Mouse (Mus musculus): ENCODE results near the gene Olfr222. TPM values are rescaled to one million over a fixed set of nuclear protein-coding genes. Genes with fewer than 3 reads are reported as not detected.

Olfr222 gene
- polyA plus RNA-seq, 2 experiments: not detected

DNA sequence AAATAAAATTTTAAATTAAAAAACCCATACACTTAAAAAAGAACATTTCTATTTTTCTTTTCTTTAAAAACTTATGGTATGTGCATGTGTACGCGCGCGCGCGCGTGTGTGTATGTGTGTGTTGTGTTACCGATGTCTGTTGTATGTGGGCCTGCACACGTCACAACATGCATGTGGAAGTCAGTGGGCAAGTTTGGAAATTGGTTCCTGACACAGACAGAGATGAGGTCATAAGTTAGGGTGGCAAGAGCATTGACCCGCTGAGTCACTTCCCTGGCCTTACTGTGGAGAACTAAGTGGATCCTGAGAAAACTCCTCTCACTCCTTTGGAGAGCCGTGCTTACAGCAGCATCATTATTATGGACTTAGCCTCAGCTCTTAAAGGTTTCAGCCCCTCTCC, 21.9 kb downstream of the Olfr222 start:
- H3K27ac ChIP-seq: no peak overlapping the region
- H3K4me2 ChIP-seq (ENCODE audit: low read depth): no peak overlapping the region
- H3K4me3 ChIP-seq (ENCODE audit: insufficient read depth in 1 of 2, low read depth in 2 of 2, low read length in 2 of 2): no peak overlapping the region
- H3K9ac ChIP-seq (replicated peaks): no peak overlapping the region
- ATAC-seq (ENCODE audit: insufficient read depth): no peak
- 82% methylated on average over 11 of the region's 11 CpGs for WGBS (ENCODE audit: insufficient replicate concordance)
- TF ChIP-seq EP300 (IDR thresholded peaks at IDR 0.05; ENCODE audit: low read depth) (no peak), CTCF (IDR thresholded peaks at IDR 0.05; ENCODE audit: low read depth) (no peak)
- no peaks in the 10 kb centered on the region for H3K9me3 ChIP-seq (ENCODE audit: control insufficient read depth, low read length)
- no peaks in the 10 kb centered on the region for H3K27me3 ChIP-seq (ENCODE audit: control insufficient read depth, insufficient read depth, low read length)
- H3K4me1 ChIP-seq (replicated peaks; ENCODE audit: control insufficient read depth in 2 of 2, insufficient read depth in 2 of 2, low read length in 1 of 2): no peaks in the 10 kb centered on the region
- no peak for DNase-seq (ENCODE audit: low read depth in 3 of 3, low spot score in 3 of 3)
- H3K36me3 ChIP-seq (replicated peaks; ENCODE audit: control insufficient read depth, insufficient read depth, low read depth): no peaks in the 10 kb centered on the region

DNA sequence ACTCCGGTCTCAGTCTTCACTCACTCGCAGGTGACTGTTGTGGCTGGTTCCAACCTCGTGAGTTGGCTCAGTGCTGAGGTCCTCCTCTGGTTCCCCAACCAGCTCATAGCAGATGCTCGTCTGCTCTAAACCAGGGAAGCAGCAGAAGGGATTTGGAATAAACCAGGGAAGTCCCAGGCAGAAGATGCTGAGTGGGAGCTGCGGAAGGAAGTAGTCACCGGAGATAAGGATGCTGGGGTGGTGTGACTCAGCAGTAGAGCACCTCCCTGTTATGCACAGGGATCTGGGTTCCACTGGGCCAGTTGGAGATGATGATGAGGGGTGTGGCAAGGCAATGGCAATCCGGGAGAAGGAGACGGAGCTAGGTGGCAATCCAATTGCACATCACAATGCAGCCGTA, 32.0 kb downstream of the Olfr222 start:
- TF ChIP-seq CTCF (IDR thresholded peaks at IDR 0.05; ENCODE audit: low read depth) (no peak), EP300 (IDR thresholded peaks at IDR 0.05; ENCODE audit: low read depth) (no peak)
- no peaks in the 10 kb centered on the region for H3K27me3 ChIP-seq (ENCODE audit: control insufficient read depth, insufficient read depth, low read length)
- no peak overlapping the region for H3K4me3 ChIP-seq (ENCODE audit: insufficient read depth in 1 of 2, low read depth in 2 of 2, low read length in 2 of 2)
- no peak for ATAC-seq (ENCODE audit: insufficient read depth)
- H3K4me1 ChIP-seq (replicated peaks; ENCODE audit: control insufficient read depth in 2 of 2, insufficient read depth in 2 of 2, low read length in 1 of 2): peaks cover 0 to 16% of the 10 kb centered on the region in 2 experiments; a peak in 2 of 4 replicates
- H3K36me3 ChIP-seq (replicated peaks; ENCODE audit: control insufficient read depth, insufficient read depth, low read depth): no peaks in the 10 kb centered on the region
- no peak for DNase-seq (ENCODE audit: low read depth in 3 of 3, low spot score in 3 of 3)
- no peak overlapping the region for H3K4me2 ChIP-seq (ENCODE audit: low read depth)
- H3K9me3 ChIP-seq (ENCODE audit: control insufficient read depth, low read length): no peaks in the 10 kb centered on the region
- no peak overlapping the region for H3K9ac ChIP-seq (replicated peaks)
- no peak overlapping the region for H3K27ac ChIP-seq
- WGBS (ENCODE audit: insufficient replicate concordance): 62% methylated on average over 9 of the region's 9 CpGs

DNA sequence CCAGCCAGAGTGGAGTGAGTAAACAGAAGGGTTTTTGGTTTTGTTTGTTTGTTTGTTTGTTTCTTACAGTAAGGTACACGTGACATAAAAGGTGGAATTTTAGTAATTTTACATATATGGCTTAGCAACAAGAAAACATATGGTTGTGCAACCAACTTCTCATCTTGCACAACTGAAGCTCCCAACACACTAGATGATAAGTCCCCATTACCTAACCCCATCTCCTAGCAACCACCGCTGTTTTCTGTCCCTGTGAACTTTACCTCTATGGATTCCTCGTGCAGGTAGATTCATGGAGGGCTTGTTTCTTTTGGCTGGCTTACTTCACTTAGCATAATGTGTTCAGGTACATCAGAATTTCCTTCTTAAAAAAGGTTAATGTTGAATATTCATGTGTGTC, 32.7 kb downstream of the Olfr222 start:
- no peak for TF ChIP-seq EP300 (IDR thresholded peaks at IDR 0.05; ENCODE audit: low read depth)
- TF ChIP-seq CTCF (IDR thresholded peaks at IDR 0.05; ENCODE audit: low read depth): no peak
- 54% methylated on average over 3 of the region's 3 CpGs for WGBS (ENCODE audit: insufficient replicate concordance)
- Histone ChIP-seq H3K9ac (replicated peaks) (no peak overlapping the region), H3K4me2 (ENCODE audit: low read depth) (no peak overlapping the region), H3K4me3 (ENCODE audit: insufficient read depth in 1 of 2, low read depth in 2 of 2, low read length in 2 of 2) (no peak overlapping the region), H3K9me3 (ENCODE audit: control insufficient read depth, low read length) (no peaks in the 10 kb centered on the region), H3K36me3 (replicated peaks; ENCODE audit: control insufficient read depth, insufficient read depth, low read depth) (no peaks in the 10 kb centered on the region), H3K27ac (no peak overlapping the region), H3K4me1 (replicated peaks; ENCODE audit: control insufficient read depth in 2 of 2, insufficient read depth in 2 of 2, low read length in 1 of 2) (peaks cover 0 to 16% of the 10 kb centered on the region in 2 experiments; a peak in 2 of 4 replicates), H3K27me3 (ENCODE audit: control insufficient read depth, insufficient read depth, low read length) (no peaks in the 10 kb centered on the region)
- DNase-seq (ENCODE audit: low read depth in 3 of 3, low spot score in 3 of 3): peak in 2 of 3 experiments; percentile 24 to 29
- ATAC-seq (ENCODE audit: insufficient read depth): no peak

DNA sequence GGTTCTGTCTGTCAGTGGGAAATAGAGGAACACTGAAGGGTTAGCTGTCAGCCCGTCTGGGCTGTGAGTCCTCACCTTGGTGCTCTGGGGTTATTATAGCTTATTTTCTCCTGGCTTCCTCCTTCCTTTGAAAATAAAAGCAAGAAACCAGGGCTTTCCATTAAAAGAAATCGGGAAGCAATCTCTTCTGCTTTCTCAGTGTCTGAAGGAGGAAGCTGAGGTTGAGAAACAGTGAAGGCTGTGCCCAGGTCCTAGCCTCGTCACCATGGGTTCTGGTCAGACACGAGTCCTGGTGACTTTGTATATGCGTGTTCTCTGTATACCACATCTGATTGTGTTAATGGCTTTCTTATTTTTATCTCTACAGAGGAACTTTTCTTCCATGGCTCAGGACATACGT, 33.6 kb downstream of the Olfr222 start:
- no peak for DNase-seq (ENCODE audit: low read depth in 3 of 3, low spot score in 3 of 3)
- H3K27me3 ChIP-seq (ENCODE audit: control insufficient read depth, insufficient read depth, low read length): no peaks in the 10 kb centered on the region
- no peak for TF ChIP-seq CTCF (IDR thresholded peaks at IDR 0.05; ENCODE audit: low read depth)
- no peak for TF ChIP-seq EP300 (IDR thresholded peaks at IDR 0.05; ENCODE audit: low read depth)
- H3K27ac ChIP-seq: no peak overlapping the region
- H3K4me3 ChIP-seq (ENCODE audit: insufficient read depth in 1 of 2, low read depth in 2 of 2, low read length in 2 of 2): no peak overlapping the region
- no peak for ATAC-seq (ENCODE audit: insufficient read depth)
- H3K4me2 ChIP-seq (ENCODE audit: low read depth): no peak overlapping the region
- no peak overlapping the region for H3K9ac ChIP-seq (replicated peaks)
- 20% methylated on average over 6 of the region's 6 CpGs for WGBS (ENCODE audit: insufficient replicate concordance)
- peaks cover 0 to 16% of the 10 kb centered on the region in 2 experiments; a peak in 2 of 4 replicates for H3K4me1 ChIP-seq (replicated peaks; ENCODE audit: control insufficient read depth in 2 of 2, insufficient read depth in 2 of 2, low read length in 1 of 2)
- H3K36me3 ChIP-seq (replicated peaks; ENCODE audit: control insufficient read depth, insufficient read depth, low read depth): no peaks in the 10 kb centered on the region
- H3K9me3 ChIP-seq (ENCODE audit: control insufficient read depth, low read length): no peaks in the 10 kb centered on the region

DNA sequence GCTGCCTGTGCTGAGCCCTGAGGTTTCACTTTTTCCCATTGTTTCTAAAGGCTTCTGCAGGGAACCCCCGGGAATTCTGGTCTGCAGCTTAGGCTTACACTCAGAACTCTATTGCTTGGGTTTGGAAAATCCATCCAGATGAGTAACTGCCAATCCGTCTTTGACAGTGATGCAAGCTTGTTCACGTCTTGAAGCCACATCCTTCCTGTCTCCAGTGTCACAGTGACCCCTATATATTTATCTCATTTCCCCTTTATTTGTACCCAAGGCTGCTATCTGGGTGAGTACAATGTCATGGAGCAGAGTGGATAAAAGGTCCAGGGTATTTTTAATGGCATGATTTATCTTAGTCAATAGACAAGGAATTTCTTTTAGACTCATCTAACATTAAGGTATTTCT, 34.7 kb downstream of the Olfr222 start, which contains the start of gene Nlrp3:
Nlrp3 (plus strand) TSS at position 245 of the 400 bp plus-strand sequence.
- no peak for DNase-seq (ENCODE audit: low read depth in 3 of 3, low spot score in 3 of 3)
- Histone ChIP-seq H3K36me3 (replicated peaks; ENCODE audit: control insufficient read depth, insufficient read depth, low read depth) (no peaks in the 10 kb centered on the region), H3K27me3 (ENCODE audit: control insufficient read depth, insufficient read depth, low read length) (no peaks in the 10 kb centered on the region), H3K4me1 (replicated peaks; ENCODE audit: control insufficient read depth in 2 of 2, insufficient read depth in 2 of 2, low read length in 1 of 2) (peaks cover 0 to 16% of the 10 kb centered on the region in 2 experiments; a peak in 2 of 4 replicates), H3K9me3 (ENCODE audit: control insufficient read depth, low read length) (no peaks in the 10 kb centered on the region), H3K4me3 (ENCODE audit: insufficient read depth in 1 of 2, low read depth in 2 of 2, low read length in 2 of 2) (no peak within 1 kb of the TSS), H3K9ac (replicated peaks) (no peak within 1 kb of the TSS), H3K4me2 (ENCODE audit: low read depth) (no peak within 1 kb of the TSS), H3K27ac (no peak within 1 kb of the TSS)
- ATAC-seq (ENCODE audit: insufficient read depth): no peak
- TF ChIP-seq CTCF (IDR thresholded peaks at IDR 0.05; ENCODE audit: low read depth) (no peak), EP300 (IDR thresholded peaks at IDR 0.05; ENCODE audit: low read depth) (no peak)
- WGBS (ENCODE audit: insufficient replicate concordance): 11% methylated on average over 3 of the region's 3 CpGs
